Mouse (Mus musculus): Measurements from ENCODE around the gene 6430571L13Rik.
A peak's percentile ranks its signal among the peaks of the same experiment; 100 is the strongest.

6430571L13Rik gene

DNA sequence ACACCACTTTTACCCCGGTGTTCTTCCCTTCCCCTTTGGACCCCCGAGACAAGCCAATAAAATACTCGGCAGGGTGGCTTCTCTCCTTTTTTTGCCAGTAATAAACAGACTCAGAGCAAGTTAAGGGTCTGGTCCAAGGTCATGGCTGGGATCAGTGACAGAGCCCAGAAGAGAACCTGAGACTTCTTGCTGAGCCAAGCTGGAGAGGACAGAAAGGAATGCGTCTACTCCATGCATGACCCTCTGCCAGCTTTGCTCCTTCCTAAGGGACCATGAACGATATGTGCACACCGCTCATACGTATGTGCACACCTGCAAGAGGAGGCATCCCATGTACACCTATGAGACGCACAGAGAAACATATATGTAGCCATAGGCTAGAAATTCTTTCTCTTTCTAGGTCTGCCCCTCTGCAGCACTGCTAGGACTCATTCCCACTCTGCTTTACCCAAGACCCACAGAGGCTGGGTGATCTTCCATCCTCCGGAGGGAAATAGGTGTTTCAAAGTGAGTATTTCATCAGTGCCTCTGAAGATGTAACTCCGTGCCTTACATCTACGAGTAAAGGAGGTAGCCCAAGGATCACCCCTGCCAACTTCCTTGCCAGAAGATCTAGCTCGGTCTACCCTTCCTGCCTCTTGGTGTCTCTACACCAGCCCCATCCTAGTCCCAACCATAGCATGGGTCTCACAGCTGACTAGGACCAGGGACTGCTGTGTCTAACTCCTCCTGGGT is 676 bp downstream of the 6430571L13Rik start:
- DNase-seq (ENCODE audit: low spot score in 2 of 2): no peak

DNA sequence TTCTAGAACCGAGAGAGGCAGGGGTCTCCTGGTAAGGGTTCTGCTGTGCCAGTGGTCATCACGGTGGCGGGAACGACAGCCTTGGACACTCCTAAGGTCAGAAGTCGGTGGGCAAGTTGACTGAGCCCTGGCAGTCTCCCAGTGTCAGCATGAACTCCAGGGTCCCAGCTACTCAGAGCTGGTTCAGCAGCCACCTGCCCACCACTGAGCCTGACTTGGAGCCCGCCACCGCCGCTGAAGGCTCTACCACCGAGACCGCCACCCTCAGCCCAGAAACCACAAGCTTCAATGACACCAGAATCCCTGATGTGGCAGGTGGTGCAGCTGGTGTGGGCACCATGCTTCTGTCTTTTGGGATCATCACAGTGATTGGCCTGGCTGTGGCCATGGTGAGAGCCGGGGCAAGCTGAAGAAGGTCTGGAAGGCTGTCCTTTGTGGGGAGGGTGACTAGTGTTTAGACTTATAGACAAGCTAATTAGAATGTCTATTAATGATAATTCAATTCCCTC is 1.9 kb downstream of the 6430571L13Rik start:
- DNase-seq (ENCODE audit: low spot score in 2 of 2): no peak

DNA sequence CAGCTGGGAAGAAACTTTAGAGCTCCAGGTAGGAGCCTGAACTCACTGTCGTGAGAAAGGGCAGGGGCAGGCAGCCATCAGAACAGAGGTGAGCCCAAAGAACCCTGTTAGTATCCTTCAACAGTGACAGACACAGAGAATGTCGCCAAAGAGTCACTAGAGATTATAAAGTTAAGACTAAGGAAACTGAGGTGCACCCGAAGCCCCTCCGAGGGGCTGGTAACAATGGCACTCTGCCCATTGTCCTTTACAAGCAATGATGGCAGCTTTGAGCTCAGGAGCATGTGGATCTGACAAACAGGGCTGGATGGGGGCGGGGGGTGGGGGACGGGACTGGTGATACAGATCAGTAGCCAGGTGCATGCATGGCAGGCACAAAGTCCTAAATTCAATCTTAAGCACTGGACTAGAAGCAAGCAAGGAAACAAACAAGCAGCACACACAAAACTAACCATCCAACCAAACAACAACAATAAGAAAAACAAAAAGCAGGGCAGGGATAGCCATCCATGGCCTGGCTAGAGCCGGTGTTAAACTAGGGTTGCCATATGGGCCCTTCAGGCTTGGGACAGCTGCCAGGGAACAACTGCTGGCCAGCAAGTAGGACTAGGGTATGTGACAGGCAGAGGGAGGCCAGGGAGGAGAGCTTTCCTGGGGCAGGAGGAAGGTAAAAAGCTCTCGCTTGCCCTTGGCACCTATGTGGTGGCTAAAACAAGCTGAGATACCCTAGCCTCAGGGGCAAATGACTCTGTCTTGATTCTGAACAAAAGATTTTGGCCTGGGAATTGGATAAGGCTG is 2.9 kb downstream of the 6430571L13Rik start:
- no peak for DNase-seq (ENCODE audit: low spot score in 2 of 2)

DNA sequence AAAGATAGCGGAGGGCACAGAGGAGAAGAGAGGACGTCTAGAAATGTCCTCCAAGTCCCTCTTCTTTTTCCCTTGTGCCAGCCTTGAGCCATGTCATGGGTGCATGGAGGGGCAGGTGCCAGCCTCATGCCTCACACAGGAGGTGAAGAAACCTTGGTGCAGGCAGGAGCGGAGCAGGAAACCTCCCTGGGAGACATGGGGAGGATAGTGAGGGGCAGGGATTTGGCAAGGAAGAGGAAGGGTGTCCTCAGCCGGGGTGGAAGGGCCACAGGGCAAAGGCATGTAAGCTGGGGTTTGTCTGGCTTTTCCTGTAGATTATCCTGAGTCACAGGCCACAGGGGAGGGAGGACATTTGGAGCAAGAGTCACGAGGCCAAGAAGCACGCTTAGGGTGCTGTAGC is 3.6 kb downstream of the 6430571L13Rik start:
- no peak for DNase-seq (ENCODE audit: low spot score in 2 of 2)

DNA sequence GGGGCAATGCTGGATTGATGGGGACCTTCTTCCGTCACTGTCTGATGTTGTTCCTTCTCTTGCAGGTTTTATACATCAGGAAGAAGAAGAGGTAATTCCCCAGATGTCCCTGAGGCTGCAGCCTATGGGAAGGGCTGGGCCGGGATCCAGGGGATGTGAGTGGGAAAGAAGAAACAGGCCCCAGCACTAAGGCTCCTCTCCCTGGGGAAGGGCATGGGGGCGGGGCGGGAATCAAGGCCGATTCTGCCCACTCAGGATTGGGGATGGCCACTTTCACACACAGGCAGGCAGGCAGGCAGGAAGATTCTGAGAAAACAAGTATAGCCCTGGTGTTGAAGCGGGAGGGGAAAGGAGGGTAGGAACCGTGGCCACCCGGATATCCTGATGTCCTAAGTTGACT is 5.7 kb downstream of the 6430571L13Rik start:
- DNase-seq (ENCODE audit: low spot score in 2 of 2): no peak

DNA sequence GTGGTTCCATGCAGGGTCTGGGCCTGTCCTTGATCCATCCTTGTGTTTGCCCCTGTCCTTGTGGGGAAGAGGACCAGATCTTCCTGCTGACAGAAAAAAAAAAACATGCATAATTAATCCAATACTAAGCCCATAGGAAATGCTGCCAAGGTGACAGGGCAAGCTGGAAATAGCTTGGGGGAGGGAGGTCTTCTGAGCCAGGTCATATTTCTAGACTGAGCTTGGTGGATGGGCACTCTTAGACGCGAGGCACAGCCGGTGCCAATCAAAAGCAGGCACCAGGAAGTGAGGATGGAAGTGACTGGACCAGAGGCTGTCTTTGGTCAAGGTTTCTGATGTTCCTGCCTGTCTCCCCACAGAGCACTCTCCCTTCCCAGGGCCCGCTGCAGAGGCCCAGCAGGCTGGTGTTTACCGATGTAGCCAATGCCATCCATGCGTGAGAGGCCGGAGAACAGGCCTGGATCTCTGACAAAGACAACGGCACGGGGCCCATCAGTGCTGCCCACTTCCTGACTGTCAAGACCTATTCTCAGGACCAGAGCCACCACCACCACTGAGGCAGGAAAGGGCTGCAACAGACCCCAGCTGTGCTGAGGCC is 7.3 kb downstream of the 6430571L13Rik start:
- DNase-seq (ENCODE audit: low spot score in 2 of 2): no peak

DNA sequence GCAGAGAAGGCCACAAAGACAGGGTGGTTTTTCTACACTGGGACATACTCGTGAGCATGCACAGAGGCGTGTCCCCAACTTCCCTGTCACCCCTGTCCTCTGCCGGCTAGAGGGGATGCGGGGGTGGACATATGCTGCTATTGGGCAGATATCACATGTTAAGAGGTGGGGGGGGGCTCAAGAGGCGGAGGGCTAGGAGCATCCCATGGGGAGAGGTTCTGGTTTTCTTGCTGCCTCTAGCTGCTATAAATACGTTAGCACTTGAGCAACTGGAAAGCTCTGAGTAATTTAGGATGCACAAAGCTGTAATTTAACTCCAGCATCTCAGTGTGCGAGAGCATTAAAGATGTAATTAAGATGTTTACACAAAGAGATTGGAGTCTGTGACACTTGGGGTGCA is 8.9 kb downstream of the 6430571L13Rik start:
- DNase-seq (ENCODE audit: low spot score in 2 of 2): no peak

DNA sequence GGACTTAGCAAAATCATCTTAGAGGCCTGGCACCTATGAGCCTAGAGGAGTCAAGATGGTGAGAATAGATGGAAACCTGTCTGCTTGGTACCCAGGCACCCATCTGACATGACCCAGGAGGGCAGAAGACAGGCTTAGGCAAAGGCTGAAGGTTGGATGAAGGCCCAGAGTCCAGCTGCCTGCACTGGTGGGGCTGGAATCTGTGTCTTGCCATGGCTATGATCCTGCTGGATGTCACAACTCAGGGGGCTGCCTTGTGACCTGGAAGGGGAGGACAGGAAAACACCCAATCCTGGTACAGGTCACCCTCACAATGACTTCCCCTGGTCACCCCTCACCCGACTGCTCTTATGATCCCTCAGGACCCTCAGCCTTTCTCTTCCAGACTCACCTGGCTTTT is 14.4 kb downstream of the 6430571L13Rik start:
- DNase-seq (ENCODE audit: low spot score in 2 of 2): no peak

DNA sequence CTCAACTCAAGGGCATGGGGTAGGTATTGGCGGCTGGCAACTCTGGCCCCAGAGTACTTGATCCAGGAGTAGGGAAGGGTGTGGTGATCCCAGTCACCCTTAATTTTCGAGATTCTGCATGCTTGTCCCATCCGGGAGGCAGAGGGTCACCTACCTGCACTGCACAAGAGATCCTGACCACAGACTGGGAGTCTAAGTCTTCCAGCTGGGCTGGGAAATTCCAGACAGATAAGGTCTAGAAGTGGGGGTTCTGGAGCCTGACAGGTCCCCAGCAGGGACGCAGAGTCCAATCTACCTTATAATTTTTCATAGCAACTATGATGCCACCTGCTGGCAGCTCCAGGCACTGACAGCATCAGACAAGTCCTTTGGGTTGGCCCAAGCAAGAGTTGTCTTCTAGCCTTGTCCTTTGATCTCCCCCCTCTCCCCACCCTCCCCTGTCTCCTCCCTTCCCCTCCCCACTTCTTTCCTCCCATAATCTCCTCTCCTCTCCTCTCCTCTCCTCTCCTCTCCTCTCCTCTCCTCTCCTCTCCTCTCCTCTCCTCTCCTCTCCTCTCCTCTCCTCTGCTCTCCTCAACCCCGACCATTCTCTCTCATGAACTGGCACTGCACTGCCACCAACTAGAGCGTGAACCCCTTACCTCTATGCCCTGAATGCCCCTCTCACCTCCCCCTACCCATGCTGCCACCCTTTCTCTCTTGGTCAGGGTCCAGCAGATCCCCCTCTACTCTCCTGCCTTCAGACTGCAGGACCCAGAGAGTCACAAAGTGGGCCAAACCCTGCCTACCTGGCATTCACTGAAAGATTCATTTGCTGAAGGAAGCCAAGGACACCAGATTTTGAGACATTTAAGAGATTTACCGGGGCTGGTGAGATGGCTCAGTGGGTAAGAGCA is 15.7 kb downstream of the 6430571L13Rik start:
- peak; percentile 34 to 38 for DNase-seq (ENCODE audit: low spot score in 2 of 2)

DNA sequence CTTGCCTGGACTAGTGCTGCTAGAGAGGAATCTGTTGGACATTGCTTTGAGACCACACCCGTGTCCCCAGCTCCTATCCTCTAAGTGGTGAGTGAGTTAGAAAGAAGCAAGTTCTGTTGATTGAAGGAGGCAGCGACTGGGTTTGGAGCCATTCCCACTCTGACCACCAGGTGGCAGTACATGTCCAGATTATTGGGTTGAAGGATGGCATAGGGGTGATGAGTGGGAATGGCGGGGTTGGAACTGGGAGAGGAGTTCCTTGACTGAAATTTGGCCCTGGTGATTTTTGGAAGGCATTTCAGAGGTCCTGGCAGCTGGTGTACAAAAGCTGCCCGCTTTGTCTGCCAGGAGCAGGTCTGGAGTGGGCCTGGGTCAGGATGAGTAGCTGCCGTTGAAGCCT is 17.2 kb downstream of the 6430571L13Rik start:
- DNase-seq (ENCODE audit: low spot score in 2 of 2): peak; percentile 52 to 53

DNA sequence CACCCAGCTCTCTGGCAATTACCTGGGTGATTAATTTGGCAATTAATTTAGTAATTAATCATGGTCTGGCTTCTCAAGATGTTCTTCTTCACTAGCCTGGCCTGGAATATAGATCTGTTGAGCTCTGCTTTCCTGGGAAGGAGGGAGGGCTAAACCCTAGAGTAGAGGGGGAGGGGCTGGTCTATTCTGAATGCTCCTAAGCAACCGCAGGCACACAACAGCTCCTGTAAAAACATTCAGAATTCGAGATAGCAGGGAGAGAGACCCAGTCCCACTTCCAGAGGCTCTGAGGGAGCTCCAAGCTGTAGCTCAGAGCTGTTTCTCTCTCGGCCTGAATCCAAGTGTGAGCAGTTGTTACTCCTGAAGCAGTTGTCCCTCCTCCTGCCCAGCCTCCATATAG is 20.6 kb downstream of the 6430571L13Rik start:
- no peak for DNase-seq (ENCODE audit: low spot score in 2 of 2)

DNA sequence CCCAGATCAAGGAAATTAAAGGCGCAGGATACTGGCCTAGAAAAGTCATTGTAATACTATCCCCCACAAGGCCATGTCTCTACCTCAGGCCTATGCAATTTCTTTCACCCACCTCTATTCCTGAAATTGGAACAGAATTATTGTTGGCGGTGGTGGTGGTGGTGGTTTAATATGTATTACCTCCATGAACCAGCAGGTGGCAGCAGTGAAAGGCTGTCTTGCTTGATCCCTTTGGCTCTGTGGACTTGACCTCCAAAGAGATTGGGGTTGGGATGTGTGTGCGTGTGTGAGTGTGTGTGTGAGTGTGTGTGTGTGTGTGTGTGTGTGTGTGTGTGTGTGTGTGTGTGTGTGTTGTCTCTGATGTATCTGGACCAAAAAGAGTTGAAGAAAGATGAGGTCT is 26.2 kb downstream of the 6430571L13Rik start:
- no peak for DNase-seq (ENCODE audit: low spot score in 2 of 2)

DNA sequence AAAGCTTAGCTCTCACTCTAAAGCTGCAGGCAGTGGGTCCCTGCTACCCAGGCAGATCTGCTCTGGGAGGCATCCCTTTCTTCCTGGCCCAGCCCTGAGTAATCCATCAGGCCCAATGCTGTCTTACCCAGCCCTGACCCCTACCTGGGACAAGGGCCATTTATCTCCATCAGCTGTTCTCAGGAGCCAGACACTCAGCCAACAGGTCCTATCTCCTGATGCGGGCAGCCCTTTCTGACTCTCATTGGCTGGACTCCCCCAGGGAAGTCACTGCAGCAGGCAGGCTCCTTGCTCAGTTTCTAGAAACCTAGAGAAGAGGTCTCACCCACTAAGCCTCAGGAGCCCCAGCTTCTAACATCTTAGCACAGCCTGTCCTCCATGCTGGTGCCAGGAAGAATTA is 27.9 kb downstream of the 6430571L13Rik start:
- no peak for DNase-seq (ENCODE audit: low spot score in 2 of 2)

DNA sequence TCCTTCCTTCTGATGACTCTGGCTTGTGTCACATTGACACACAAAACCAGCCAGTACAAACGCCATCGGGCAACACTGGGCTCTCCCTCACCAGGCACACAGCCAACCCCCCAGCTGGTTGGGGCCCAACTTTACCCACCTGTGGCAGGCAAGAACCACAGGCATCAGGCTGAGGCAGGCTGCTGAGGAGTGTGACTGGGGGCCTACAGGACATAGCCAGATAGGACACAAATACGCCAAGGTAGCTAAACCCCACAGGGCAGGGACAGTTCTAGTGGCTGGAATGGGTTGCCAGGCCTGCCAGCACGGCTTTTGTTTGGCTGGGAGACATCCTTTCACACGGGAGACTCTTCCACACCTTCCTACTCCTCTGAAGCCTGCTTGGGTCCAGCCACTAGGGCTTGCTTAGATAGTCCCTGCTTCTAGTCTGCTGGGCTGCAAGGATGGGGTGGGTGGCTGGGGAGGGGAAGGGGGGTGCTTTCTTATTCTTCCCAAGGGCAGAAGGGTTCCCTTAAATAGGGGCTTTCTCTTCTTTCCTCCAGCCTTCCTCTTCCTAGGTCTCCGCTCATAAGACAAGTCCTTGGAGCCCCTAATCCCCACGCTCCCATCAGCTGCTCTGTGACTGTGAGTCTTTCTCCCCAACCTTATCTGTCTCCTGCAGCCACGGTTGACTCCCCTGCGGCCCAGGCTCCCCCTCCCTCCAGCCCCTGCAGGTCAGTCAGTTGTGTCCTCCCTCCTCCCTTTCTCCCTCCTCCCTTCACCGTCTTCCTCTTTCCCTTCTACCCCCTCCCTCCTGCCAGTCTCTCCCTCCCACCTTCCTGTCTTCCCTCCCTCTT is 29.1 kb downstream of the 6430571L13Rik start:
- DNase-seq (ENCODE audit: low spot score in 2 of 2): no peak

DNA sequence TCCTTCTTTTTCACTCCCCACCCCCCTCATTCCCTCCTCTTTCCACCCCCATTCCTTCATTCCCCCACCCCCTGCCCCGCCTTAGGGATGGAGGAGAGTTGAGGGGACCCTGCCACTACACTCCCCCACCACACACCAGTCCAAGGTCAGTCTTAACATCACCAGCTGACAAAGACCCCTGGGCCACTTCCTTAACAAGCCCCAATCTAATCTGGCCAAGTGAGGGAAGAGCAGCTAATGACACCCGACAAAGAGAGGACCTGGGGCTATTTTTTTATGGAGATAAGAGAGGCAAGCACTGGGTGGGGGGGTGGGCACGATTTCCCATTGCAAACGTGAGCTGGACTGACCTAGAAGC is 29.7 kb downstream of the 6430571L13Rik start:
- no peak for DNase-seq (ENCODE audit: low spot score in 2 of 2)

DNA sequence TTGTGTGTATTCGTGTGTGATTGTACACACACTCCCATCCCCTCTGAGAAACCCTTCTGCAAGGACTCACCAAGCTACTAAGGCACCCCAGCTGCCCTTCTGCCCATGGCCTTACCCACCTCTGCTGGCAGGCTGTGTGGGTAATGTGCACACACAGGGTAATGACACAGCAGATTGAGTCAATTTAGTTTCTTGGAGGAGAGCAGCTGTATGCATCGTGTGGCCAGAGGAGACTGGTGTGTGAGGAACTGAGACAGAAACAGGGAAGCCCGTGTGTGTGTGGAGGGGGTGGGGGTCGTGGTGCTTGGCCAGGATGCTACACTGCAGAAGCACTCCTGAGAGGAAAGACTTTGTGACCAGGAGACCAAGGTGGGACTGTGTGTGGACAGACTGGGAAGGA is 32.0 kb downstream of the 6430571L13Rik start:
- no peak for DNase-seq (ENCODE audit: low spot score in 2 of 2)

DNA sequence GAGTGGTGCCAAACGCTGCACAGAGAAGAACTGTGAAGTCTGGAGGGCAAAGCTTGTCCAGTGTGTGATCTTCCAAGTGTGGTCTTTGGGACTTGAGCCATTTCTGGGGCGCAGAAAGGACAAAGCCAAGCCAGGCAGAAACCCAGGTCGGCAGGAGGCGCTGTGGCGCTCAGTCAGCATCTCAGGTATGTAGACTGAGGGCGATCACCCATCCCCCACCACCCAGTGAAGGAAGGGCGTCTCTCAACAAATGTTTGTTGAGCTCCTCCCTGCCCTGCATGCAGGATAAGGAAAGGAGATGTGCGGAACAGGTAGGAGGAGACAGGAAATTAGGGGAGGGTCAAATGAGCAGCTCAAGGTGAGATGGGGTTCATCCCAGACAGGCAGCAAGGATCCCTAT is 34.2 kb downstream of the 6430571L13Rik start:
- no peak for DNase-seq (ENCODE audit: low spot score in 2 of 2)

DNA sequence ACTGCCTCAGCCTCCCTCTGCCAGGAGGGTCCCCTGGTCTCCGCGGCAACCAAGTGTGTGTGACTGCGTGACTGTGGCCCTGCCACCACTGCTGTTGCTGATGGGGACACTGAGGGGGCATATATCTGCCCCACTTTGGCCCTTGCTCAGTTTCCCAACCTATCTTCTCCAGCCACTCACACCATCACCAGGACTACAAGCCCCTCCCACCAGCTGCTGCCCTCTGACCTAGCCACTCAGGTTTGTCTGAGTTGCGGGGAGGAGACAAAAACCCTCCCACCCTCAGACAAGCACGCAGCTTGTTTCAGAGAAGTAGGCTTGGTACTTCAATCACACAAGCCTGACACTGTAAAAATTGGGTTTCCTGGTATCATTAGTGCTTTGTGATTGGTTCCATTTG is 35.0 kb downstream of the 6430571L13Rik start:
- no peak for DNase-seq (ENCODE audit: low spot score in 2 of 2)

DNA sequence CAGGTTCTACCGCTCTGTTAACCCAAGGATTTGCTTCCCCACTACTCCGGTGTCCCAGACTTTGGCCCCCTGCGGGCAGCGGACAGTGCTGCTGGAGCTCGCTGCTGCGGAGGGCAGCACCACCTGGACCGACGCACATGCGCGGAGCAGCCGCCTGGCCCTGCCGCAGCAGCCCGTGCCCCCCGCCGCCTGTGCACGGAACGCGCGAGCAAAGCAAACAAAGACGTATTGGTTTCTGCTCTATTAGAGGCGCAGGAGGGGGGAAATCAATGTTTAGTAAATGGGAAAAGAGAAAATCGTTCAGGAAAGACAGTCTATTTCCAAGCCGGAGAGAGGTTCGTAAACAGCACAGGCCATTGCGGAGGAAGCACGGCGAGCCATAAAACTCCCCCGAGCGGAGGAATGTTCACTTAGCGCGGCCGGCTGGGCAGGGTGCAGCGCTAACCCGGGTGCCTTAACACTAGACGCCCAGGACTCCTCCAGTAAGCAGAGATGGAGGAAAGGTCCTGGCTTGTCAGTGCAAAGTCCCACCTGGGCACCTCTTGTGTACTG is 37.6 kb downstream of the 6430571L13Rik start:
- no peak for DNase-seq (ENCODE audit: low spot score in 2 of 2)

DNA sequence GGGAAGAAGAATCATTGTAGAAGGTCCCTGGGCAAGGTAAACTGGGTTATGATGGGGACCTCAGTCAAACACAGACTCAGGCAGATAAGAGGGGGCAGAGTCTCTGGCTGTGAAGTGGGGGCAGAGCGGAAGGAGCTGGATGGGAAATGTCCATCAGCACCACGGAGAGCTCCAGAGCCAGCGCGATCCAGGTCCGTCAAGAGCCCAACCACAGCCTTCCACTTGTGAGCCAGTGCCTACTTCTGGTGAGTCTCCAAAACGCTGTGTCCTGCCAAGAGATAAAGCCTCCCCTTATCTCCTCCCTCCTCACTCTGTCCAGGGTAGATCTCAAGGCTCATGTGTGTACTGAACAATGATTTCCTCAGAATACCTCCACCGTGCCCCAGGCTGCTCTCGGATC is 41.3 kb downstream of the 6430571L13Rik start:
- DNase-seq (ENCODE audit: low spot score in 2 of 2): no peak

DNA sequence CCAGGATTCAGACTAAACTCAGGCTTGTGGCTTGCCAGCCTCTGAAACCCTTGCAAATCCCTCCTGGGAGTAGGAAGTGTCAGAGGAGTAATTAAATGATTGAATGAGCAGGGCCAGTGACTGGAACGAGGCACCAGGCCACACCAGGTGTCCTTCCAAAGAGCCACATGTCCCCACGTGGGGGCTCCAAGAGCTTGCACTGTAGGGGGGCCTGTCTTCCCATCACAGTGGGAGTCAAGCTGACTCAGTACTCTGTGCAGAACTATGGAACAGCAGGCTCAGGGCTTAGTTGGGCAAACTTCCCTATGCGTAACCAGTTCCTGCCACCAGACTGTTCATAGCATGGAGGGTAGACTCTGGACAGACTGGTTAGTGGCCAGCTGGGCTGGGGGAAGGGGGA is 44.0 kb downstream of the 6430571L13Rik start:
- DNase-seq (ENCODE audit: low spot score in 2 of 2): no peak
